Mouse (Mus musculus) CH12.LX (cell line): ENCODE measurements at regions not wholly inside any gene's neighbourhood (a gene's known extent, or its start where the extent isn't known, plus 50 kb on each side); places are given as distances from the start of the nearest gene placed in this dataset.

Source experiments
- DNase-seq: peaks from one replicate; pipeline ENCODE4 v3.0.0-alpha.2; 2013; ENCODE audit errors: extremely low read depth
- H3K27ac ChIP-seq: 2 replicates; pipeline ENCODE4 v1.5.1; 2012; ENCODE audit warnings: low read depth, mild to moderate bottlenecking, control low read depth, moderate library complexity; ENCODE audit not compliant: insufficient read depth
- H3K27me3 ChIP-seq: replicated peaks from 2 replicates; pipeline ENCODE3; 2012; ENCODE audit warnings: inconsistent platforms
- H3K36me3 ChIP-seq, 2 experiments: replicated peaks in 1 of 2; 2 replicates each; pipeline versions ENCODE3 to v1.6.1; 2012; ENCODE audit warnings: inconsistent platforms in 1 of 2, low read length in 1 of 2, mild to moderate bottlenecking in 1 of 2, mixed read lengths in 1 of 2, moderate library complexity in 1 of 2; ENCODE audit not compliant: control insufficient read depth in 1 of 2, insufficient read depth in 1 of 2
- H3K4me1 ChIP-seq, 2 experiments: 2 replicates each; pipeline ENCODE4 v1.6.1; 2012; ENCODE audit warnings: inconsistent platforms in 1 of 2, moderate library complexity in 1 of 2; ENCODE audit not compliant: insufficient read depth in 2 of 2, control insufficient read depth in 1 of 2
- H3K4me2 ChIP-seq: 2 replicates; pipeline ENCODE4 v1.6.1; 2012; ENCODE audit warnings: low read depth, mild to moderate bottlenecking, control low read depth; ENCODE audit not compliant: poor library complexity, insufficient read depth, severe bottlenecking
- H3K4me3 ChIP-seq, 3 experiments: fragments of 150-350 bp in 1 of 3; sonication (generic) in 1 of 3; replicated peaks in 1 of 3; 2 replicates each; pipeline versions ENCODE3 to v1.5.1; 2011 to 2012; ENCODE audit warnings: low read depth in 2 of 3, low read length in 2 of 3, mild to moderate bottlenecking in 2 of 3, moderate library complexity in 2 of 3, control low read depth in 1 of 3, improper control_type of control experiment in 1 of 3, inconsistent platforms in 1 of 3, mixed read lengths in 1 of 3; ENCODE audit not compliant: poor library complexity in 1 of 3
- H3K79me2 ChIP-seq: replicated peaks from 2 replicates; pipeline ENCODE4 v1.6.1; 2012; ENCODE audit warnings: mild to moderate bottlenecking, moderate library complexity; ENCODE audit not compliant: control insufficient read depth, poor library complexity, insufficient read depth, severe bottlenecking; ENCODE audit errors: extremely low read depth
- H3K9ac ChIP-seq: 2 replicates; pipeline ENCODE4 v1.6.1; 2012; ENCODE audit warnings: low read depth, mild to moderate bottlenecking, control low read depth, moderate library complexity; ENCODE audit not compliant: insufficient read depth
- H3K9me3 ChIP-seq: replicated peaks from 2 replicates; pipeline ENCODE3; 2012; ENCODE audit warnings: low read length, inconsistent platforms, mixed read lengths
- CHD1 ChIP-seq: IDR thresholded peaks from 2 replicates; pipeline ENCODE4 v1.6.1; 2012; ENCODE audit warnings: low read depth, low read length, improper control_type of control experiment, inconsistent platforms
- E2F4 ChIP-seq: IDR thresholded peaks from 2 replicates; pipeline ENCODE4 v1.6.1; 2011; ENCODE audit warnings: low read depth, low read length, improper control_type of control experiment; ENCODE audit not compliant: insufficient replicate concordance
- IRF4 ChIP-seq: IDR thresholded peaks from 2 replicates; pipeline ENCODE4 v1.6.1; 2014; ENCODE audit warnings: low read depth, mild to moderate bottlenecking, inconsistent platforms, low read length, improper control_type of control experiment
- JUN ChIP-seq: IDR thresholded peaks from 2 replicates; pipeline ENCODE4 v1.6.1; 2011; ENCODE audit warnings: low read depth, mild to moderate bottlenecking, low read length, improper control_type of control experiment, moderate library complexity; ENCODE audit not compliant: insufficient read depth
- KAT2A ChIP-seq: IDR thresholded peaks from 2 replicates; pipeline ENCODE4 v1.6.1; 2012; ENCODE audit warnings: low read length, improper control_type of control experiment, inconsistent platforms; ENCODE audit not compliant: insufficient replicate concordance
- MAFK ChIP-seq: IDR thresholded peaks from 2 replicates; pipeline ENCODE4 v1.6.1; 2011; ENCODE audit warnings: low read length, improper control_type of control experiment; ENCODE audit not compliant: insufficient replicate concordance
- MAZ ChIP-seq: IDR thresholded peaks from 2 replicates; pipeline ENCODE4 v1.6.1; 2012; ENCODE audit warnings: low read depth, mild to moderate bottlenecking, inconsistent platforms, low read length, improper control_type of control experiment, moderate library complexity
- MXI1 ChIP-seq: IDR thresholded peaks from 2 replicates; pipeline ENCODE4 v1.6.1; 2011; ENCODE audit warnings: mild to moderate bottlenecking, low read depth, low read length, improper control_type of control experiment
- NRF1 ChIP-seq: IDR thresholded peaks from 2 replicates; pipeline ENCODE4 v1.6.1; 2014; ENCODE audit warnings: low read depth, mild to moderate bottlenecking, inconsistent platforms, low read length, improper control_type of control experiment, moderate library complexity
- POLR2A ChIP-seq: IDR thresholded peaks from 2 replicates; pipeline ENCODE4 v1.6.1; 2011; ENCODE audit warnings: low read depth, mild to moderate bottlenecking, improper control_type of control experiment, low read length
- RAD21 ChIP-seq: IDR thresholded peaks from 2 replicates; pipeline ENCODE4 v1.6.1; 2011; ENCODE audit warnings: low read depth, mild to moderate bottlenecking, low read length, improper control_type of control experiment, moderate library complexity
- RCOR1 ChIP-seq: conservative IDR thresholded peaks from 2 replicates; pipeline ENCODE4 v1.6.1; 2012; ENCODE audit warnings: low read depth, mild to moderate bottlenecking, inconsistent platforms, low read length, improper control_type of control experiment
- TBP ChIP-seq: conservative IDR thresholded peaks from 2 replicates; pipeline ENCODE4 v1.6.1; 2011; ENCODE audit warnings: low read depth, low read length, improper control_type of control experiment
- UBTF ChIP-seq: IDR thresholded peaks from 2 replicates; pipeline ENCODE4 v1.6.1; 2012; ENCODE audit warnings: low read depth, mild to moderate bottlenecking, inconsistent platforms, low read length, improper control_type of control experiment, moderate library complexity
- ZC3H11A ChIP-seq: IDR thresholded peaks from 2 replicates; pipeline ENCODE4 v1.6.1; 2012; ENCODE audit warnings: low read depth, mild to moderate bottlenecking, inconsistent platforms, low read length, improper control_type of control experiment
- dilution Hi-C: fragments of 300-500 bp; cut with MboI; formaldehyde crosslinking; loops from 2 replicates; pipeline ENCODE4 v1.14.3; 2020; ENCODE audit warnings: low sequenced_read_pairs; ENCODE audit not compliant: extremely low pct_unique_long_range_greater_than_20kb, extremely low pct_ligation_motif_present
- in situ Hi-C: fragments of 300-500 bp; cut with MboI; formaldehyde crosslinking; loops from 3 replicates; pipeline ENCODE4 v1.14.3; 2019; ENCODE audit warnings: low sequenced_read_pairs, low pct_ligation_motif_present, low pct_unique_long_range_greater_than_20kb, mixed read lengths

DNA sequence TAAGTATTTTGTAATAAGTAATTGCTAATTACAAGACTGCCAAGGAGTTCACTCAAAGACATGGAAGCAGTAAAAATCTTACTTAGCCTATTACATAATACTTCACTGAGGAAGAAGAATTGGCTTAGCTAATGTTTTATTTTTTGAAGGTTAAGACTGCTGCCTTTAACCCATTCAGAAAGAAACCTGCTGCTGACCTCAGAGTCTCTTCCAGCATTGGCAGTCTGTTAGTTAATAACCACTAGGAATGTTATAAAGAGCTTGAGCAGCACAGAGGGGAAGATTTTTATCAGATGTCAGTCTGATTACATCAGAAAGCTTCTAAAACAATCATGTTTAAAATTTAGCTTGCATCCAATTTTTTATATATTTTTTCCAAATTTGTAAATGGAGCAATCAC, 94.9 kb upstream of the Nox4 start:
- no peak overlapping the region for H3K4me2 ChIP-seq
- no peaks in the 10 kb centered on the region for H3K27me3 ChIP-seq
- in situ Hi-C loops: no loop called here
- dilution Hi-C loops: no loop called here
- H3K36me3 ChIP-seq: no peaks in the 10 kb centered on the region
- H3K4me1 ChIP-seq: no peaks in the 10 kb centered on the region
- H3K9me3 ChIP-seq: no peaks in the 10 kb centered on the region
- H3K79me2 ChIP-seq: no peaks in the 10 kb centered on the region
- H3K4me3 ChIP-seq: no peak overlapping the region
- DNase-seq: no peak
- H3K27ac ChIP-seq: no peak overlapping the region
- no peak overlapping the region for H3K9ac ChIP-seq
- TF ChIP-seq E2F4 (no peak), ZC3H11A (no peak), POLR2A (no peak), RAD21 (no peak), UBTF (no peak), IRF4 (no peak), TBP (no peak), CHD1 (no peak), KAT2A (no peak), JUN (no peak)

- TF ChIP-seq KAT2A (no peak), RCOR1 (no peak), CHD1 (no peak), RAD21 (no peak), MAZ (no peak), MXI1 (no peak), E2F4 (no peak), UBTF (no peak), MAFK (no peak), NRF1 (no peak), JUN (no peak)
- DNase-seq: no peak
- dilution Hi-C loops: no loop called here
- in situ Hi-C loops: no loop called here
- Histone ChIP-seq H3K27ac (no peak overlapping the region), H3K4me2 (no peak overlapping the region), H3K9me3 (peaks cover 9% of the 10 kb centered on the region), H3K9ac (no peak overlapping the region), H3K4me1 (no peaks in the 10 kb centered on the region), H3K36me3 (no peaks in the 10 kb centered on the region), H3K27me3 (no peaks in the 10 kb centered on the region), H3K79me2 (no peaks in the 10 kb centered on the region), H3K4me3 (no peak overlapping the region)
Observed at GRCm38 (mm10) chr7:87186443-87187153, 59.3 kb upstream of the Nox4 start.
